Mouse (Mus musculus) embryo, embryonic 9.5 days (tissue): ENCODE measurements around the gene Slirp.
"Not testable (repeated sequence)": the region's sequence is repeated elsewhere in the genome, so short reads cannot be mapped to it uniquely, and the experiment has no call there.

Experiments used
- DNase-seq: peaks from one replicate; pipeline ENCODE4 v3.0.0-alpha.2; 2017; ENCODE audit errors: extremely low spot score

The Slirp gene

GRCm38 (mm10) chr12:87428885-87429284 is 14.8 kb upstream of the Slirp start:
- DNase-seq = no peak

GRCm38 (mm10) chr12:87442177-87443114 is 1.2 kb upstream of the Slirp start:
- DNase-seq = peak; percentile 52

- no peak for DNase-seq
Observed at GRCm38 (mm10) chr12:87443115-87443699, 489 bp upstream of the Slirp start.

- no peak for DNase-seq
Observed at GRCm38 (mm10) chr12:87444211-87444610, 515 bp downstream of the Slirp start.

- no peak for DNase-seq
Observed at GRCm38 (mm10) chr12:87449456-87449855, 5.8 kb downstream of the Slirp start.

GRCm38 (mm10) chr12:87464678-87465297 is 21.1 kb downstream of the Slirp start:
- DNase-seq = no peak

- DNase-seq = peak; percentile 12
Observed at GRCm38 (mm10) chr12:87470263-87471136, 26.8 kb downstream of the Slirp start.

- peak; percentile 7 for DNase-seq
Observed at GRCm38 (mm10) chr12:87471421-87471963, 27.8 kb downstream of the Slirp start.

- peak; percentile 92 for DNase-seq
Observed at GRCm38 (mm10) chr12:87471964-87472786, 28.5 kb downstream of the Slirp start, which contains the start of gene Snw1. Gene Snw1, minus strand, starts transcription at chr12:87472274.

GRCm38 (mm10) chr12:87474756-87475155 is 31.1 kb downstream of the Slirp start:
- no peak for DNase-seq

- not testable (repeated sequence) for DNase-seq
Observed at GRCm38 (mm10) chr12:87482482-87482881, 38.8 kb downstream of the Slirp start.

- not testable (repeated sequence) for DNase-seq
Observed at GRCm38 (mm10) chr12:87488683-87489082, 45.0 kb downstream of the Slirp start.

GRCm38 (mm10) chr12:87494421-87494820 is 50.7 kb downstream of the Slirp start, which contains the start of gene Gm5788:
Gene Gm5788, plus strand, starts transcription at chr12:87494721.
- DNase-seq = not testable (repeated sequence)
